Comparison of ENCODE assay signal across 7 mouse cellular contexts in genomic region chr3:108770725-108771368, GRCm38 (mm10). TPM values are rescaled to one million over a fixed set of nuclear protein-coding genes. Genes with fewer than 3 reads are reported as not detected.
DNase-seq lines count a peak whose midpoint lies in the region; ATAC-seq lines count a peak whose summit lies in the region.

No protein-coding gene starts in this region.

- no peaks in the 10 kb centered on the region for H3K27me3 ChIP-seq in intestine, embryonic 14.5 days (replicated peaks; ENCODE audit: control insufficient read depth, insufficient read depth, low read length)

- 17% methylated on average over 6 of the region's 6 CpGs for WGBS in intestine, embryonic 14.5 days

- peaks cover 4% of the 10 kb centered on the region; the same call in 1 of the 2 replicates for H3K4me1 ChIP-seq in intestine, embryonic 14.5 days (replicated peaks; ENCODE audit: control insufficient read depth, insufficient read depth, low read length)

- no peaks in the 10 kb centered on the region for H3K9me3 ChIP-seq in intestine, embryonic 14.5 days (ENCODE audit: control insufficient read depth, low read length)

- no peak overlapping the region for H3K9ac ChIP-seq in intestine, embryonic 14.5 days (ENCODE audit: low read length)

- H3K4me2 ChIP-seq in intestine, embryonic 14.5 days (ENCODE audit: low read length), result no peak overlapping the region

- H3K27ac ChIP-seq in intestine, embryonic 14.5 days (ENCODE audit: low read depth), result peak overlapping the region; percentile 66

- ATAC-seq in intestine, embryonic 14.5 days (replicated peaks; ENCODE audit: low FRiP score, low TSS enrichment, low read depth), result peak; percentile 79
- peak; percentile 89 for ATAC-seq in megakaryocyte progenitor cell, adult 5-6 weeks (replicated peaks; ENCODE audit: poor library complexity)

- H3K4me3 ChIP-seq in intestine, embryonic 14.5 days (ENCODE audit: low read depth, low read length), result no peak overlapping the region

- peak; percentile 32 to 49 for DNase-seq in adrenal gland, adult 18-20 months (ENCODE audit: low spot score in 2 of 2)
- peak; percentile 68 for DNase-seq in embryo, embryonic 9.5 days (ENCODE audit: extremely low spot score)
- peak; percentile 94 for DNase-seq in gonadal fat pad, adult 2 months (ENCODE audit: low read depth)
- DNase-seq in intestine, embryonic 14.5 days (ENCODE audit: low spot score), result peak; percentile 79
- peak; percentile 54 to 72 for DNase-seq in left cerebral cortex, postnatal 10 days (ENCODE audit: extremely low spot score in 1 of 2, low spot score in 2 of 2)
- peak; percentile 70 to 71 for DNase-seq in right cerebral cortex, postnatal 10 days (ENCODE audit: low spot score in 2 of 2)

- no peaks in the 10 kb centered on the region for H3K36me3 ChIP-seq in intestine, embryonic 14.5 days (ENCODE audit: control insufficient read depth, insufficient read depth, low read length)

- intact Hi-C loops in left cerebral cortex, postnatal 10 days (cut with DNase I), result loop anchor here (5.0 kb wide), 2 partner anchors 49 to 69 kb away; partner anchors contain the start of gene Gpsm2

RNA-seq across cellular contexts. Expression of gene Aknad1, which starts 31.4 kb away (rescaled TPM):
- not detected for total RNA-seq in adrenal gland, adult 18-20 months (2021)
- 0.04 and 0.05 TPM in 2 replicates for polyA plus RNA-seq in gonadal fat pad, adult 2 months (2012; rRNA removed)
- polyA plus RNA-seq in intestine, embryonic 14.5 days (2014; fragmentation: Nextera tagmentation; extraction: Ambion mirVana), result 0.20 and 0.63 TPM in 2 replicates
- under 1 TPM in 1 of 2 experiments, not detected in 1; 0.28 TPM for total RNA-seq in left cerebral cortex, postnatal 10 days (2021)
- total RNA-seq in megakaryocyte progenitor cell, adult 5-6 weeks (2015), result 0.10 TPM in 1 of 2 replicates, not detected in the other
- 0.14 TPM in 1 of 2 replicates, not detected in the other for total RNA-seq in megakaryocyte progenitor cell, adult 5-6 weeks (2017)

RNA-seq across cellular contexts. Expression of gene Gpsm2, which starts 48.7 kb away (rescaled TPM):
- 1 to 10 TPM; 1.1 to 2.8 TPM for total RNA-seq in adrenal gland, adult 18-20 months (2021)
- polyA plus RNA-seq in gonadal fat pad, adult 2 months (2012; rRNA removed), result 2.7 and 2.8 TPM in 2 replicates
- 55.8 and 68.3 TPM in 2 replicates for polyA plus RNA-seq in intestine, embryonic 14.5 days (2014; fragmentation: Nextera tagmentation; extraction: Ambion mirVana)
- total RNA-seq in left cerebral cortex, postnatal 10 days (2021), result 10 to 100 TPM; 12.8 to 13.4 TPM
- 7.2 and 11.1 TPM in 2 replicates for total RNA-seq in megakaryocyte progenitor cell, adult 5-6 weeks (2015)
- 11.7 and 16.3 TPM in 2 replicates for total RNA-seq in megakaryocyte progenitor cell, adult 5-6 weeks (2017)

Comparison
In these comparisons a context has a peak if more than half of its experiments do, and no peak if none do; other contexts are left out.
1. DNase-seq: peak in every context shown above with its lines; median percentile 94 in gonadal fat pad, adult 2 months; 79 in intestine, embryonic 14.5 days; 70 in right cerebral cortex, postnatal 10 days; 68 in embryo, embryonic 9.5 days; 63 in left cerebral cortex, postnatal 10 days; 40 in adrenal gland, adult 18-20 months.